Mouse (Mus musculus) erythroblast, embryonic 14.5 days (primary cell): ENCODE results near the gene Nmb.

Source experiments
- GATA1 ChIP-seq: IDR thresholded peaks from 2 replicates; pipeline ENCODE4 v1.6.1; 2012; ENCODE audit warnings: low read length, inconsistent platforms, mixed read lengths
- TAL1 ChIP-seq: IDR thresholded peaks from 3 replicates; pipeline ENCODE4 v1.6.1; 2012; ENCODE audit warnings: low read length, inconsistent platforms, mixed read lengths

DNA sequence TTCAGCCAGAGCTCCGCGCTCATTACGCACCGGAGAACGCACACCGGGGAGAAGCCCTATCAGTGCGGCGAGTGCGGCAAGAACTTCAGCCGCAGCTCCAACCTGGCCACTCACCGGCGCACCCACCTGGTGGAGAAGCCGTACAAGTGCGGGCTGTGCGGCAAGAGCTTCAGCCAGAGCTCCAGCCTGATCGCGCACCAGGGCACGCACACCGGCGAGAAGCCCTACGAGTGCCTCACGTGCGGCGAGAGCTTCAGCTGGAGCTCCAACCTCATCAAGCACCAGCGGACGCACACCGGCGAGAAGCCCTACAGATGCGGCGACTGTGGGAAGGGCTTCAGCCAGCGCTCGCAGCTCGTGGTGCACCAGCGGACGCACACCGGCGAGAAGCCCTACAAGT, 29.1 kb downstream of the Nmb start:
- TF ChIP-seq GATA1 (no peak), TAL1 (no peak)
